Mouse (Mus musculus): Measurements from ENCODE around the gene Fam217b. TPM values are rescaled to one million over a fixed set of nuclear protein-coding genes. Genes with fewer than 3 reads are reported as not detected.

The Fam217b gene
- polyA plus RNA-seq, 2 experiments = 3.1 to 5.7 TPM

DNA sequence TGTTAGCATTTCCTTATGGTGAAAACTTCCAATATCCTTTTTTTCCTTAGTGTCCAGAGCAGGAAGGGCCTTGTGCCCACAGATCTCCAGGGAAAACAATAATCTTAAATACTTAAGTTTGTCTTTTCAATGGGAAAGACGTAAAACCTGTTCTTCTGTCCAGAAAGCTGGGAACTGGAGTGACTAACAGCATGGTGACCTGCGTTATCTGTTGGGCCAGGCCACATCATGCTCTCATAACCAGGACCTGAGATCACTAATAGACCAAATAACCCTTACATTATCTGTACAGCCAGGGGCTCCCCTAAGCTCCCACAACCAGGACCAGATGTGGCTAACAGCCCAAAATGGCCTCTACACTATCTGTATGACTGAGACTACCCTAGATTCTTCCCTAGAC is 19.6 kb downstream of the Fam217b start:
- H3K9ac ChIP-seq (ENCODE audit: low read depth, low read length, severe bottlenecking) = no peak overlapping the region
- H3K27ac ChIP-seq (replicated peaks; ENCODE audit: low read depth, low read length) = no peak overlapping the region
- WGBS = 66% methylated on average over 2 of the region's 2 CpGs
- no peaks in the 10 kb centered on the region for H3K36me3 ChIP-seq (ENCODE audit: control insufficient read depth, insufficient read depth, low read length)
- no peak overlapping the region for H3K4me3 ChIP-seq (replicated peaks; ENCODE audit: low read length)
- DNase-seq (ENCODE audit: low spot score) (no peak), ATAC-seq (ENCODE audit: low FRiP score, low read depth) (no peak)
- H3K4me2 ChIP-seq (replicated peaks; ENCODE audit: low read depth, low read length, severe bottlenecking) = no peak overlapping the region
- H3K4me1 ChIP-seq (ENCODE audit: control insufficient read depth, insufficient read depth, low read length) = peaks cover 13% of the 10 kb centered on the region
- H3K27me3 ChIP-seq (ENCODE audit: control insufficient read depth, insufficient read depth, low read length) = no peaks in the 10 kb centered on the region
- TF ChIP-seq POLR2A (IDR thresholded peaks at IDR 0.05; ENCODE audit: borderline replicate concordance, extremely low read depth, insufficient read depth, insufficient read length) = no peak
- no peaks in the 10 kb centered on the region for H3K9me3 ChIP-seq (ENCODE audit: control insufficient read depth, low read length)

DNA sequence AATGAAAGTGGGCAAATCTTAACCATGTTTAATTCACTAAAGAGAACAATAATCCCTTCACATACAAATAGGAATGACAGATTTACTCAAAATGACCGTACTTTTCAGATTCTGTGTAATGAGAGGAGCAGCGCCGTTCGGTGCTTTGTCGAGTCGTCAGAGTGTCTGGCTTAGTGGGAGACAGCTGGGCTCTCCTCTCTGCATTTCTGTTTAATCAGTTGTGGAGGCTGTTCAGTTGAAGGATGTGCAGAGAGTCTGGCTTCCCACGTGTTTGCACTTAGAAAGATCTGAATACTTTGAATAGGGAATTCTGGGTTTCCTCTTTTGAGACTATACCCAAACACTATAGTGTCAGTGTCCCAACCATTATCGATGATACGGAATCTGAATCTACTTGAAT is 23.0 kb downstream of the Fam217b start:
- ATAC-seq (ENCODE audit: low FRiP score, low read depth) = no peak
- 65% methylated on average over 9 of the region's 9 CpGs for WGBS

DNA sequence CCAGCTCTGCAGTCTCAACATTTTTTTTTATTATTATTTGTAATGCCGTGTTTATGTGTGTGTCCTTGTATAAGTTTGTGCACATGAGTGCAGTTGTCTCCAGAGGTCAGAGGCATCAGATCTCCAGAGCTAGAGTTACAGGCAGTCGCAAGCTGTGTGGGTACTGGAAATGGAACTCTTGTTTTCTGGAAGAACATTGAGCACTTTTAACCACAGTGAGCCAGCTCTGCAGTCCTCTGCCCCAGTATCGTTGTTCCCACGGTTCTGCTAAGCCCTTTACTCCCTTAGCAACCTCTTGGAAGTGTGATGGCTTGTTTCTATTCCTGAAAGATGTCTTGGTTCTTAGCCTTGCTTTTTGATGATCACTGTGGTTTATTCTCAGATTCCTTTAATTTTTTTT is 35.1 kb downstream of the Fam217b start:
- WGBS = 84% methylated on average over 4 of the region's 4 CpGs
- H3K27me3 ChIP-seq (ENCODE audit: control insufficient read depth, insufficient read depth, low read length) = no peaks in the 10 kb centered on the region
- H3K4me3 ChIP-seq (replicated peaks; ENCODE audit: low read length) = no peak overlapping the region
- H3K36me3 ChIP-seq (ENCODE audit: control insufficient read depth, insufficient read depth, low read length) = no peaks in the 10 kb centered on the region
- no peak overlapping the region for H3K9ac ChIP-seq (ENCODE audit: low read depth, low read length, severe bottlenecking)
- TF ChIP-seq POLR2A (IDR thresholded peaks at IDR 0.05; ENCODE audit: borderline replicate concordance, extremely low read depth, insufficient read depth, insufficient read length) = no peak
- no peak for DNase-seq (ENCODE audit: low spot score)
- H3K9me3 ChIP-seq (ENCODE audit: control insufficient read depth, low read length) = no peaks in the 10 kb centered on the region
- no peak overlapping the region for H3K4me2 ChIP-seq (replicated peaks; ENCODE audit: low read depth, low read length, severe bottlenecking)
- ATAC-seq (ENCODE audit: low FRiP score, low read depth) = no peak
- no peaks in the 10 kb centered on the region for H3K4me1 ChIP-seq (ENCODE audit: control insufficient read depth, insufficient read depth, low read length)
- no peak overlapping the region for H3K27ac ChIP-seq (replicated peaks; ENCODE audit: low read depth, low read length)

More for the DNA sequence above, 23.0 kb downstream of the Fam217b start:
- no peak for DNase-seq (ENCODE audit: low spot score)
- H3K27ac ChIP-seq (replicated peaks; ENCODE audit: low read depth, low read length) = no peak overlapping the region
- peaks cover 13% of the 10 kb centered on the region for H3K4me1 ChIP-seq (ENCODE audit: control insufficient read depth, insufficient read depth, low read length)
- no peak overlapping the region for H3K4me3 ChIP-seq (replicated peaks; ENCODE audit: low read length)
- no peaks in the 10 kb centered on the region for H3K36me3 ChIP-seq (ENCODE audit: control insufficient read depth, insufficient read depth, low read length)
- H3K9me3 ChIP-seq (ENCODE audit: control insufficient read depth, low read length) = no peaks in the 10 kb centered on the region
- no peak overlapping the region for H3K4me2 ChIP-seq (replicated peaks; ENCODE audit: low read depth, low read length, severe bottlenecking)
- no peak for TF ChIP-seq POLR2A (IDR thresholded peaks at IDR 0.05; ENCODE audit: borderline replicate concordance, extremely low read depth, insufficient read depth, insufficient read length)
- no peak overlapping the region for H3K9ac ChIP-seq (ENCODE audit: low read depth, low read length, severe bottlenecking)
- no peaks in the 10 kb centered on the region for H3K27me3 ChIP-seq (ENCODE audit: control insufficient read depth, insufficient read depth, low read length)

DNA sequence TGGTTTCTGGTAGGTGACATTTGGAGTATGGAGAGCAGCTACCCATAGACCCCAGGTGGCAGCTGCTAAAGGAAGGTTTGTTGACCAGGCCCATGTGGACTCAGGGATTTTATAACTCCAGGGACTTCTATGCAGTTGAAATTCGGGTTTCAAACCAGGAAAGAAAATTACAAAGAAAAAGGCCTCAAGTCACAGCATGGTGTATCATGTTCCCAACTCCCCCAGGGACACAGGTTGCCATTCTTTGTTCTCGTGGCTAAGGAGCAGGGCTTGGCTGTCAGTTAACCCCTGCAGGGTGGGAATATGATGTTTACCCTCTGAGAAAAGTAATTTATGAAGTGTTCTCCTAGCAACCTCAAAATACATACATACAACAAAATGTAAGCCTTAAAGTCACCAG is 35.9 kb downstream of the Fam217b start:
- no peak for DNase-seq (ENCODE audit: low spot score)
- no peak for ATAC-seq (ENCODE audit: low FRiP score, low read depth)
- H3K27me3 ChIP-seq (ENCODE audit: control insufficient read depth, insufficient read depth, low read length) = no peaks in the 10 kb centered on the region

DNA sequence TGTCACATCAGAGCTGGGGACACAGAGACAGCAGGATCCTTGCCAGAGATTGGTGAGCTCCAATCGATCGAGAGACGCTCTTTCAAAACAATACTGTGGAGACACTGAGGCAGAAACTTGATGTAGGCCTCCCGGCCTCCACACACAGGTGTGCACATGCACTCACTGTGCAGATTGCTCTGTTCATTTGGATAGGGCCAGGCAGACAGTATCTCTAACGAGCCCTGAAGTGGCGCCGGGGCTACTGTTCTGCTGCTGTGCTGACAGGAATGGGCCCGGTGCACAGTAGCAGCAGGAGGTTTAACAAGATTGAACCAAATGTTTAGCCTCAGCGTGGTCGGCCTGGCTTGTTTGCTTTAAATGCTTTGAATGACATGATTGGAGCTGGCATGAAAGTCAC is 36.6 kb downstream of the Fam217b start:
- no peak overlapping the region for H3K27ac ChIP-seq (replicated peaks; ENCODE audit: low read depth, low read length)

More for the DNA sequence above, 35.9 kb downstream of the Fam217b start:
- TF ChIP-seq POLR2A (IDR thresholded peaks at IDR 0.05; ENCODE audit: borderline replicate concordance, extremely low read depth, insufficient read depth, insufficient read length) = no peak
- Histone ChIP-seq H3K27ac (replicated peaks; ENCODE audit: low read depth, low read length) (no peak overlapping the region), H3K4me1 (ENCODE audit: control insufficient read depth, insufficient read depth, low read length) (peaks cover 6% of the 10 kb centered on the region; the same call in 1 of the 2 replicates), H3K9ac (ENCODE audit: low read depth, low read length, severe bottlenecking) (no peak overlapping the region), H3K4me2 (replicated peaks; ENCODE audit: low read depth, low read length, severe bottlenecking) (no peak overlapping the region), H3K4me3 (replicated peaks; ENCODE audit: low read length) (no peak overlapping the region), H3K36me3 (ENCODE audit: control insufficient read depth, insufficient read depth, low read length) (no peaks in the 10 kb centered on the region), H3K9me3 (ENCODE audit: control insufficient read depth, low read length) (no peaks in the 10 kb centered on the region)
- WGBS = 6% methylated on average over 2 of the region's 2 CpGs

More for the DNA sequence above, 36.6 kb downstream of the Fam217b start:
- TF ChIP-seq POLR2A (IDR thresholded peaks at IDR 0.05; ENCODE audit: borderline replicate concordance, extremely low read depth, insufficient read depth, insufficient read length) = no peak
- WGBS = 53% methylated on average over 10 of the region's 10 CpGs
- Histone ChIP-seq H3K4me2 (replicated peaks; ENCODE audit: low read depth, low read length, severe bottlenecking) (no peak overlapping the region), H3K4me3 (replicated peaks; ENCODE audit: low read length) (no peak overlapping the region), H3K4me1 (ENCODE audit: control insufficient read depth, insufficient read depth, low read length) (peaks cover 11% of the 10 kb centered on the region; the same call in 1 of the 2 replicates), H3K9me3 (ENCODE audit: control insufficient read depth, low read length) (no peaks in the 10 kb centered on the region), H3K9ac (ENCODE audit: low read depth, low read length, severe bottlenecking) (no peak overlapping the region), H3K27me3 (ENCODE audit: control insufficient read depth, insufficient read depth, low read length) (no peaks in the 10 kb centered on the region), H3K36me3 (ENCODE audit: control insufficient read depth, insufficient read depth, low read length) (no peaks in the 10 kb centered on the region)
- ATAC-seq (ENCODE audit: low FRiP score, low read depth) (no peak), DNase-seq (ENCODE audit: low spot score) (no peak)
